Comparison of ENCODE assay signal across 18 mouse cellular contexts in genomic region chrX:129546016-129546415, GRCm38 (mm10).
"Had no signal": no experiment of that assay in that cellular context is flagged by ENCODE, and none has a peak within 500 bp of the region (broad histone marks: within the 10 kb centered on the region; RNA-seq: fewer than 3 reads in every experiment).

No protein-coding gene starts in this region.

- H3K36me3 ChIP-seq: midbrain, embryonic 10.5 days; midbrain, embryonic 12.5 days; neural tube, embryonic 13.5 days; neural tube, embryonic 15.5 days had no signal

- H3K9me3 ChIP-seq: midbrain, embryonic 10.5 days; midbrain, embryonic 12.5 days; neural tube, embryonic 13.5 days; neural tube, embryonic 15.5 days had no signal

- H3K4me1 ChIP-seq: midbrain, embryonic 10.5 days; midbrain, embryonic 12.5 days; neural tube, embryonic 13.5 days; neural tube, embryonic 15.5 days had no signal

- DNase-seq: lung, embryonic 14.5 days; lung, postnatal 10 days; lung, postnatal 4 days; midbrain, embryonic 14.5 days; retina, postnatal 1 day; right cerebral cortex, adult 18-20 months; right cerebral cortex, postnatal 25 days; right cerebral cortex, postnatal 4 days; spleen, adult 18-20 months; thymus, adult 18-20 months; thymus, postnatal 14 days; thymus, postnatal 36 days had no signal

- ATAC-seq: midbrain, embryonic 16.5 days had no signal

- H3K9ac ChIP-seq: lung, embryonic 14.5 days; midbrain, embryonic 12.5 days; neural tube, embryonic 13.5 days; neural tube, embryonic 15.5 days had no signal

- H3K4me2 ChIP-seq: lung, embryonic 14.5 days; midbrain, embryonic 12.5 days; neural tube, embryonic 13.5 days; neural tube, embryonic 15.5 days had no signal

- H3K27me3 ChIP-seq: midbrain, embryonic 12.5 days; neural tube, embryonic 13.5 days; neural tube, embryonic 15.5 days had no signal

- H3K27ac ChIP-seq: midbrain, embryonic 10.5 days; midbrain, embryonic 12.5 days; neural tube, embryonic 13.5 days; neural tube, embryonic 15.5 days had no signal

- H3K4me3 ChIP-seq: midbrain, embryonic 10.5 days; midbrain, embryonic 12.5 days; myocyte; neural tube, embryonic 13.5 days; neural tube, embryonic 15.5 days had no signal
